Mouse (Mus musculus): ENCODE results near the gene Gm21725.
"Not testable (repeated sequence)": the region's sequence is repeated elsewhere in the genome, so short reads cannot be mapped to it uniquely, and the experiment has no call there.

The Gm21725 gene

GRCm38 (mm10) chrY:13348963-13349362 lies at the start of gene Gm21725:
TSS of gene Gm21725 (minus strand) at chrY:13349063.
- not testable (repeated sequence) for DNase-seq

All from thymus, postnatal 36 days (tissue).